Mouse (Mus musculus) T-helper 17 cell (primary cell): ENCODE data around the gene Gm12830.

Experiments used
- in situ Hi-C, 2 experiments: fragments of 300-600 bp; cut with MboI, MseI; formaldehyde crosslinking; loops; 1 replicate in 1 of 2; 2 replicates in 1 of 2; pipeline ENCODE4 v1.15.1; 2025; ENCODE audit warnings: high pct_unique_total_duplicates in 2 of 2

Gene Gm12830

DNA sequence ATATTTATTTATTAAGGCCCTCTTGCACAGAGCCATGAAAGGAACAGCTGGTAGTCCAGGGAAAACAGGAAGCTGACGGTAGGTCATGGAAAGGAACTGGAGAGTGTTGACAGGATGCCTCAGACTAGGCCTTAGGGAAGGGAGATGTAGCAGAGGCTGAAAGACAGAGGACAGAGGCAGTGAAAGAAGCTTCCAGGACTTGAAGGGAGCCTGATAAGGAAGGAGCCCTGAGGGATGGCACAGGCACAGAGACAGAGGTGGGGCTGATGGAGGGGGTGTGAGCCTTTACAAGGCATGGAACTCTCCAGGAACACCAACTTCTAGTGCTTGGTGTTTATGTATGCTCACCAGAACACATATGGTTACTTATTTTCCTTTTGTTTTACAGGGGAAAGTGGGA, 23.1 kb downstream of the Gm12830 start:
- in situ Hi-C loops, result no loop called here

- in situ Hi-C loops, result no loop called here
These were observed 24.1 kb downstream of the Gm12830 start for GRCm38 (mm10) chr4:114845622-114846021.

- in situ Hi-C loops, result no loop called here
These were observed 25.2 kb downstream of the Gm12830 start for GRCm38 (mm10) chr4:114846723-114847122.

- in situ Hi-C loops, result loop anchor here in 1 of 2 experiments (10.0 kb wide), 1 partner anchor 139 kb away; no protein-coding TSS in a partner anchor
These were observed 32.4 kb downstream of the Gm12830 start for GRCm38 (mm10) chr4:114853968-114854367.

GRCm38 (mm10) chr4:114858426-114858825, 36.9 kb downstream of the Gm12830 start:
- in situ Hi-C loops, result loop anchor here in 1 of 2 experiments (10.0 kb wide), 1 partner anchor 144 kb away; no protein-coding TSS in a partner anchor

GRCm38 (mm10) chr4:114863166-114863565, 41.6 kb downstream of the Gm12830 start:
- in situ Hi-C loops, result no loop called here

DNA sequence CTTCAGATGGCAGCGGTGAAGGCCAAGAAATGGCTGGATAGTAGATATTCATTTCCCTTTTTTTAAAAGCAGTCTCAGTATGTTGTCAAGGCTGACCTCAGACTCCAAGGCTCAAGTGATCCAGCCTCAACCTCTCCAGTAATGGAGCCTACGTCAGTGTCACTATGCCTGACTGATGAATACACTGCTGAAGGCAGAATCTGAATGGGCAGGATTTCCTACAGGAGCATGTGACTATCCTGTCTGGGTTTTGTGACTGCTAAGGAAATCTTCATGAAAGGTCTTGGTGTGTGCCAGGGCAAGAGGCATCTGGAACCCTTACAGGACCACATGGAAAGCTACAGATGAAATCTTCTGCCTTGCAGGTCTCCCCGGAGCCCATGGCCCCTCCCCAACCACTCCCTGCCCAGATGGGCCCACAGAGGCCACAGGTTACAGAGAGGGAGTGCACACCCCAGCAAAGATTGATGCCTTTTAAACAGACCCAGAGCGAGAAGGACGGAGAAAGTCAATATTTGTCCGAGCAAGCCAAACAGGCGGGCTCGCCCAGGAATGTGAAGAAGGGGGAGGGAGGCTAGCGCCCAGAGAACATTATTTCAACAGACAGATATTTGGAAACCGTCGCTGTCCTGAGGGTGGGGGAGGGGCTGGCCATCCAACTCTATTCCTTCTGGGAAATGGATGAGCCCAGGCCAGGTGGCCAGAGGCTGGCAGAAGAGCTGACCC, 48.4 kb downstream of the Gm12830 start:
- in situ Hi-C loops, result no loop called here

- in situ Hi-C loops, result no loop called here
These were observed 55.0 kb downstream of the Gm12830 start for GRCm38 (mm10) chr4:114876441-114876972.

- in situ Hi-C loops, result no loop called here
These were observed 60.7 kb downstream of the Gm12830 start for GRCm38 (mm10) chr4:114882232-114882631.

GRCm38 (mm10) chr4:114897853-114898252, 76.3 kb downstream of the Gm12830 start:
- in situ Hi-C loops, result loop anchor here in 1 of 2 experiments (5.0 kb wide), 1 partner anchor 251 kb away; no protein-coding TSS in a partner anchor

- in situ Hi-C loops, result loop anchor here (5.0 to 25.0 kb wide), 2 partner anchors 238 to 253 kb away; no protein-coding TSS in a partner anchor
These were observed 78.4 kb downstream of the Gm12830 start for GRCm38 (mm10) chr4:114899885-114900284.

- in situ Hi-C loops, result loop anchor here in 1 of 2 experiments (25.0 kb wide), 1 partner anchor 239 kb away; no protein-coding TSS in a partner anchor
These were observed 79.5 kb downstream of the Gm12830 start for GRCm38 (mm10) chr4:114900866-114901642.

GRCm38 (mm10) chr4:114901643-114902351, 80.3 kb downstream of the Gm12830 start:
- in situ Hi-C loops, result loop anchor here in 1 of 2 experiments (25.0 kb wide), 1 partner anchor 239 kb away; no protein-coding TSS in a partner anchor

DNA sequence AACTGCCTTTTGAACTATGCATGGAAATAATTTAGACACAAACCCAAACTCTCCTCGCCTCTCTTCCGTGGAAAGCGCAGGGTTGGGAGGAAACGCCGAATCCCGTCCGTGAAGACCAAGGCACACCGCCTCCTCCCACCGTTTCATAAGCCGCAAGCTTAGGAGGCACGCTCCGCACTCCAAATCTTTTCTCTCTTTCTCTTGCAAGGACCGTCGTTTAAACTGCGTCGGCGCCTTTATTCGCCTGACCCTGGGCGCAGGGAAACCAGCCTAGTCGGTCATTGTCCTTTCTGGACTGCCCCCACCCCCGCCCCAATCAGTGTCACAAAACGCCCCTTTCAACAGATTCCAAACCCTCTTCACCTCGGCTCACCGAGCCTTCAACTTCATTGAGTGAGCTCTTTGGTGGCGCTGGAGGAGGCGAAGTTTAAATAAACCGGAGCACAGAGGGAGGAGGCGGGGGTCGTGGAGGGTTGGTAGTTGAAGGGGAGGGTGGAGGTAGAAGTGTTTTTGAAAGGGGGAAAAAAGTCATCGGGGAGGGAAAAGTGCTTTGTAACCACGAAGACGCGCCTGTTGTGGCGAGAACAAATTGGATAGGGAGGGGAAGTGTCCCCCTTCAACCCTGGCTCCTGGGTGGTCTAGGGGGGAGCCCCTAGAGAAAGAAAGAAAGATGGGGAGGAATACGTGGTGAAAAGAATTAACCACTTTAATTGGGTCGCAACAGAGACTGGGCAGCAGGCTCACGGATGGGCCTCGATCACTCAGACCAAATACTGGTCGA, 81.3 kb downstream of the Gm12830 start:
- in situ Hi-C loops, result loop anchor here in 1 of 2 experiments (25.0 kb wide), 1 partner anchor 241 kb away; no protein-coding TSS in a partner anchor

- in situ Hi-C loops, result loop anchor here in 1 of 2 experiments (25.0 kb wide), 1 partner anchor 241 kb away; no protein-coding TSS in a partner anchor
These were observed 81.9 kb downstream of the Gm12830 start for GRCm38 (mm10) chr4:114903422-114903782.

- in situ Hi-C loops, result loop anchor here in 1 of 2 experiments (25.0 kb wide), 1 partner anchor 243 kb away; no protein-coding TSS in a partner anchor
These were observed 84.0 kb downstream of the Gm12830 start for GRCm38 (mm10) chr4:114905501-114905900.
